ENCODE assay signal across 29 mouse cellular contexts in the genomic region with DNA sequence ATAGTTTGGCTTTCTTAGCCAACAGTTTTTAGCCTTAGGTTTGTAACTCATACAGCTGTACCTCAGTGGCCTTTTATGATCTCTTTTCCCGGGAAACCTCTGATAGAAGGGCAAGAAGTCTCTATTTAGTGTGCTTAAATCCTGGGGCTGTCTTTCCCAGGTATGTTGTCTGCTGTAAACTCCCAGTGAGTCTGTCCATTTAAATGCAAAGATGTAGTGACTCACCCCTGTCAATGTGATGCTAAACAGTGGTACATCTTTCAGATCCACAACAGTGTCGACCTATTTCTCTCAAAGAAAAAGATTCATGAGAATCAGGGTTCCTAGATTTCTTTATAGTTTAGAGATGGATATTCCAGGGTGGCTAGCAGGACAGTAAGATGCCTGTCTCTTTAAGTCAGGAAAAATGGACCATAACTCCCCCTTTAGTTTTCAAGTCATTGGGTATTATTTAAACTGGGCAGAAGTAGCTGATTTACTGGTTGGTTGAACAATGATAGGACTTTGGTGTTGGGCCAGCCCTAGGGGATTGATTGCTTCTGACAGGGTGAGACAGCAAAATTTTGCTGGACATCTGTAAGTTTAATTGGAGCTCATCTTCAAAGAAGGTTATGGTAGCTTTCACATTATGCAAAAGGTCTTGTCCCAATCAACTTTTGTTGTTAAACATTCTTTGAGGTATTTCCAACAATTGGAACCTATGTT. TPM values are rescaled to one million over a fixed set of nuclear protein-coding genes. Genes with fewer than 3 reads are reported as not detected.
DNase-seq lines count a peak whose midpoint lies in the region; ATAC-seq lines count a peak whose summit lies in the region.
"Had no signal": no experiment of that assay in that cellular context is flagged by ENCODE, and none has a peak within 500 bp of the region (broad histone marks: within the 10 kb centered on the region; RNA-seq: fewer than 3 reads in every experiment).

No protein-coding gene starts in this region.

- H3K9ac ChIP-seq in kidney, embryonic 14.5 days (ENCODE audit: low read depth, low read length) = no peak overlapping the region
- H3K9ac ChIP-seq in forebrain, embryonic 16.5 days (replicated peaks; ENCODE audit: low read depth, low read length) = no peak overlapping the region
- H3K9ac ChIP-seq: forebrain, embryonic 12.5 days; hindbrain, embryonic 15.5 days; liver, embryonic 12.5 days; liver, postnatal 0 days had no signal

- intact Hi-C loops in left cerebral cortex, postnatal 36 days (cut with DNase I) = no loop called here

- peak; percentile 41 for DNase-seq in kidney, adult 11 months
- peak; percentile 51 to 83 for DNase-seq in kidney, adult 8-10 months
- DNase-seq in kidney, postnatal 14 days = peak; percentile 24
- DNase-seq in layer of hippocampus, postnatal 36 days = no peak
- no peak for DNase-seq in left cerebral cortex, postnatal 36 days (ENCODE audit: low spot score in 2 of 2)
- no peak for DNase-seq in layer of hippocampus, adult 9-11 months
- DNase-seq: adrenal gland, postnatal 14 days; cerebellum, adult 11-12 months; gastrocnemius, postnatal 10 days; heart, postnatal 14 days; liver, postnatal 0 days; lung, postnatal 36 days; right cerebral cortex, postnatal 4 days; thymus, adult 2 months; thymus, postnatal 4 days had no signal

- no peak for ATAC-seq in kidney, embryonic 14.5 days (ENCODE audit: low FRiP score, low TSS enrichment)
- ATAC-seq in forebrain, embryonic 16.5 days = no peak
- ATAC-seq: liver, embryonic 12.5 days; liver, postnatal 0 days; midbrain, embryonic 16.5 days had no signal

- H3K27me3 ChIP-seq in kidney, embryonic 14.5 days (ENCODE audit: control insufficient read depth, insufficient read depth, low read length) = no peaks in the 10 kb centered on the region
- no peaks in the 10 kb centered on the region for H3K27me3 ChIP-seq in forebrain, embryonic 16.5 days (replicated peaks; ENCODE audit: control insufficient read depth, insufficient read depth, low read length)
- H3K27me3 ChIP-seq: CH12.LX; forebrain, embryonic 12.5 days; hindbrain, embryonic 15.5 days; liver, embryonic 12.5 days had no signal

- H3K9me3 ChIP-seq in kidney, embryonic 14.5 days (ENCODE audit: control insufficient read depth, low read length) = no peaks in the 10 kb centered on the region
- H3K9me3 ChIP-seq in forebrain, embryonic 16.5 days (ENCODE audit: control insufficient read depth, low read length) = no peaks in the 10 kb centered on the region
- H3K9me3 ChIP-seq: forebrain, embryonic 12.5 days; hindbrain, embryonic 10.5 days; hindbrain, embryonic 15.5 days; liver, embryonic 12.5 days had no signal

- no peak overlapping the region for H3K4me2 ChIP-seq in kidney, embryonic 14.5 days (replicated peaks; ENCODE audit: low read depth, low read length)
- no peak overlapping the region for H3K4me2 ChIP-seq in forebrain, embryonic 16.5 days (ENCODE audit: low read length)
- H3K4me2 ChIP-seq: forebrain, embryonic 12.5 days; hindbrain, embryonic 15.5 days; liver, embryonic 12.5 days; midbrain, embryonic 11.5 days had no signal

- H3K4me1 ChIP-seq in kidney, embryonic 14.5 days (ENCODE audit: control insufficient read depth, insufficient read depth, low read length) = no peaks in the 10 kb centered on the region
- no peaks in the 10 kb centered on the region for H3K4me1 ChIP-seq in forebrain, embryonic 16.5 days (replicated peaks; ENCODE audit: control insufficient read depth, insufficient read depth, low read length)
- H3K4me1 ChIP-seq: forebrain, embryonic 12.5 days; hindbrain, embryonic 10.5 days; hindbrain, embryonic 15.5 days; liver, embryonic 12.5 days had no signal

- WGBS in kidney, embryonic 14.5 days = 44% methylated on average over 2 of the region's 2 CpGs
- 37% methylated on average over 2 of the region's 2 CpGs for WGBS in forebrain, embryonic 16.5 days

- no peak overlapping the region for H3K27ac ChIP-seq in kidney, embryonic 14.5 days (ENCODE audit: low read depth, low read length)
- no peak overlapping the region for H3K27ac ChIP-seq in forebrain, embryonic 16.5 days (ENCODE audit: low read length)
- H3K27ac ChIP-seq: forebrain, embryonic 12.5 days; hindbrain, embryonic 10.5 days; hindbrain, embryonic 15.5 days; left cerebral cortex, adult 2 months; liver, embryonic 12.5 days had no signal

- no peak overlapping the region for H3K4me3 ChIP-seq in kidney, embryonic 14.5 days (ENCODE audit: low read length)
- no peak overlapping the region for H3K4me3 ChIP-seq in forebrain, embryonic 16.5 days (replicated peaks; ENCODE audit: low read length)
- H3K4me3 ChIP-seq: forebrain, embryonic 12.5 days; hindbrain, embryonic 10.5 days; hindbrain, embryonic 15.5 days; left cerebral cortex, adult 2 months; liver, embryonic 12.5 days had no signal

- no peaks in the 10 kb centered on the region for H3K36me3 ChIP-seq in kidney, embryonic 14.5 days (ENCODE audit: control insufficient read depth, insufficient read depth, low read length)
- H3K36me3 ChIP-seq in forebrain, embryonic 16.5 days (ENCODE audit: control insufficient read depth, insufficient read depth) = no peaks in the 10 kb centered on the region
- H3K36me3 ChIP-seq: forebrain, embryonic 12.5 days; hindbrain, embryonic 10.5 days; hindbrain, embryonic 15.5 days; liver, embryonic 12.5 days had no signal

RNA-seq across cellular contexts. Expression of gene Akr1c12, which starts 25.8 kb away (rescaled TPM):
- 2.4 and 2.5 TPM in 2 replicates for polyA plus RNA-seq in kidney, embryonic 14.5 days (2014; fragmentation: Nextera tagmentation; extraction: Ambion mirVana)
- total RNA-seq in layer of hippocampus, postnatal 36 days (2021) = not detected
- total RNA-seq in left cerebral cortex, postnatal 36 days (2021) = not detected
- 0.21 TPM in 1 of 2 replicates, not detected in the other for polyA plus RNA-seq in forebrain, embryonic 16.5 days (2015; fragmentation: Nextera tagmentation; extraction: Ambion mirVana)
- total RNA-seq: gastrocnemius, postnatal 10 days; heart, postnatal 14 days; layer of hippocampus, adult 8-10 months; left cerebral cortex, adult 2 months; left cerebral cortex, postnatal 25 days; neutrophil, adult 5-6 weeks had no signal
- polyA plus RNA-seq: neural tube, embryonic 11.5 days had no signal

Comparison
In these comparisons a context has a peak if more than half of its experiments do, and no peak if none do; other contexts are left out.
1. DNase-seq: peak in kidney, adult 11 months (single experiment), kidney, adult 8-10 months (2 of 2) and kidney, postnatal 14 days (single experiment); none in layer of hippocampus, postnatal 36 days (0 of 2), left cerebral cortex, postnatal 36 days (0 of 2) and layer of hippocampus, adult 9-11 months (single experiment).